Mouse (Mus musculus): ENCODE measurements around the gene Mrps2. TPM values are rescaled to one million over a fixed set of nuclear protein-coding genes. Genes with fewer than 3 reads are reported as not detected.

Gene Mrps2
- polyA plus RNA-seq (2015; fragmentation: Nextera tagmentation; extraction: Ambion mirVana), result 70.8 and 74.2 TPM in 2 replicates

DNA sequence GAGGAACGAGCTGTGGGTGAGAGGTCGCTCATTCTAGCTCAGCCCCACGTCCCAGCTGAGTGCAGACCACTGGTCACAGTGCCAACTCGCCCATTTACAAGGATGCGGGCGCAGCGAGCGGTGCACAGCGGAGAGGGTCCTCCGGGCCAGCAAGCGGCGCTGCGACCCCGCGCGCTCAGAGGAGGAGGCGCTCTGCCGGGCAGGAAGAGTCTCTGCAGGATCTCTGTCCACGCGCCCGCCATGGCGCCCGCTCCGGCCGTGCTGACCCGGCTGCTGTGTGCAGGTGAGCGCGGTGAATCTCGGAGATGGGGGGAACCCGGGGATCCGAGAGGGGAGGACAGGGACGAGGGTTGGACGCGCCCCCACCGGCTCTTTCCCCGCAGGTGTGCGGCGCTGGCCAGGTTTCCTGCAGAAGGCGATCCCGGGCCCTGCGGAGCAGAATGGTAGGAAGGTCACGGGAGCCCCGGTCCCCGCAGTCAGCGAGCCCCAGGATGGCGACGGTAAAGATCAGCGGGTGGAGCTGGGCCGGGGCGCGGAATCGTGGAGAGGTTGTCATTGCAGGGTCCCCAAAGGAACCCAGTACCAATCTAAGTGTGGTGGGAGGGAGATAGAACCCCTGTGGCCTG is at the start of gene Mrps2:
Gene Mrps2 (plus strand): TSS at position 207 of the 626 bp plus-strand sequence.
- Histone ChIP-seq H3K36me3 (ENCODE audit: insufficient read depth, low read length) (peaks cover 38% of the 10 kb centered on the region), H3K4me1 (ENCODE audit: insufficient read depth, low read length) (peaks cover 12% of the 10 kb centered on the region), H3K27ac (ENCODE audit: low read length) (peak within 1 kb of the TSS; percentile 17; the same call in 1 of the 2 replicates), H3K4me2 (replicated peaks; ENCODE audit: low read depth, low read length) (peak within 1 kb of the TSS; percentile 90), H3K4me3 (ENCODE audit: low read length) (peak within 1 kb of the TSS; percentile 94), H3K9ac (replicated peaks; ENCODE audit: low read length) (peak within 1 kb of the TSS; percentile 95), H3K27me3 (ENCODE audit: insufficient read depth, low read length) (no peaks in the 10 kb centered on the region), H3K9me3 (ENCODE audit: low read length) (peaks cover 4% of the 10 kb centered on the region)
- under 1% methylated on average over 52 of the region's 52 CpGs for WGBS
- ATAC-seq (ENCODE audit: low FRiP score, low TSS enrichment), result peak; percentile 94

DNA sequence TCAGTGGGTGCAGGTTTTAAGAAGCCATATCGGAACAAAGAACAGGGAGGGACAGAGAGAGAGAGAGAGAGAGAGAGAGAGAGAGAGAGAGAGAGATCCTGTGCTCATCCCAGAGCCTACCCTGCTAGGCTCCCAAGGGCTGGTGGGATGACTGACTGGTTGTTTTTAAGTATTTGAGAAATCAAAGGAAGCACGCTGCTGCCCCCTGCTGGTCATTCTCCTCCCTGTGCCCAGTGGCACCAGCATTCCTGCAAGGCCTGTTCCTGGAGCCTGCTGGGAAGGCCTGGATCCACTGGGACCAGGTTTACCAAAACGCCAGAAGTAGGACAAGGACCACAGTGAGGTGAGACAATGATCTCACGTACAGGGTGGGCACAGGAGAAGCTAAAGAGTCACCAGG is 48.0 kb upstream of the Mrps2 start:
- no peak overlapping the region for H3K27ac ChIP-seq (ENCODE audit: low read length)
- H3K4me3 ChIP-seq (ENCODE audit: low read length), result no peak overlapping the region
- H3K27me3 ChIP-seq (ENCODE audit: insufficient read depth, low read length), result no peaks in the 10 kb centered on the region
- no peaks in the 10 kb centered on the region for H3K9me3 ChIP-seq (ENCODE audit: low read length)
- no peak overlapping the region for H3K4me2 ChIP-seq (replicated peaks; ENCODE audit: low read depth, low read length)
- no peak for ATAC-seq (ENCODE audit: low FRiP score, low TSS enrichment)
- WGBS, result 20% methylated on average over 4 of the region's 4 CpGs
- H3K4me1 ChIP-seq (ENCODE audit: insufficient read depth, low read length), result 0 out of 2 replicates have a peak, but pooled peaks cover 4% of the 10 kb centered on the region
- no peaks in the 10 kb centered on the region for H3K36me3 ChIP-seq (ENCODE audit: insufficient read depth, low read length)
- H3K9ac ChIP-seq (replicated peaks; ENCODE audit: low read length), result no peak overlapping the region

DNA sequence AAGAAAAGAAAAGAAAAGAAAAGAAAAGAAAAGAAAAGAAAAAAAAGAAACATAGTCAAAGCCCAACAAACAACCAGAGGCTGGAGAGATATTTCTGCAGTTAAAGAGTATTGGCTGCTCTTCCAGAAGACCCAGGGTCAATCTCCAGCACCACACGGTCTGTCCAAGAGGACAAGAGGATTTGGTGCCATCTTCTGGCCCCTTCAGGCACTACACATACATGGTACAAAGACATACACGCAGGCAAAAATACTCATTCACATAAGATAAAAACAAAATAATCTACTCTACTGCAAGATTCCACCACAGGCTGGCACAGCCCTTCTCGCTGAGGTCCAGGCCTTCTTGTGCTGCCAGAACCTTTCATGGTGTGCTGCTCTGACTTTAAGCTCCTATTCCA is 44.7 kb upstream of the Mrps2 start:
- Histone ChIP-seq H3K4me1 (ENCODE audit: insufficient read depth, low read length) (no peaks in the 10 kb centered on the region), H3K4me3 (ENCODE audit: low read length) (no peak overlapping the region), H3K9me3 (ENCODE audit: low read length) (no peaks in the 10 kb centered on the region), H3K36me3 (ENCODE audit: insufficient read depth, low read length) (no peaks in the 10 kb centered on the region), H3K9ac (replicated peaks; ENCODE audit: low read length) (no peak overlapping the region), H3K27ac (ENCODE audit: low read length) (no peak overlapping the region), H3K27me3 (ENCODE audit: insufficient read depth, low read length) (no peaks in the 10 kb centered on the region), H3K4me2 (replicated peaks; ENCODE audit: low read depth, low read length) (no peak overlapping the region)
- ATAC-seq (ENCODE audit: low FRiP score, low TSS enrichment), result no peak
- WGBS, result 37% methylated on average over 3 of the region's 3 CpGs

DNA sequence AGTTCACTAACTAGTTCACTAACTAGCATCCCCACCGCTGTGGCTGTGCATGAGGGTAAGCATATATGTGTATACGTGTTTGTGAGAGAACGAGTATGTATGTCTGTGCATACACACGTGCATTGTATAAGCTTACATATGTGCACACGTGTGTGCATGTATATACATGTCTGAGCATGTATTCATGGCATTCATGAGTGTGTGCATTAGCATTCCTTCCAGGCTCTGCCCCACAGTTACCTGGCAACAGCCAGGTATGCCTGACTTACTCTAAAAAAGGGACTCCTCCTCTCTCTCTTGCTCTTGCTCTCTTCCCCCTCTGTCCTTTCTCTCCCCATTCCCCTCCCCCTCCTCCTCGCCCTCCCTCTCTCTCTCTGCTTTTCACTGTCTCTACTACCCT is 40.6 kb upstream of the Mrps2 start:
- WGBS, result 85% methylated on average over 6 of the region's 6 CpGs
- H3K4me3 ChIP-seq (ENCODE audit: low read length), result no peak overlapping the region
- H3K27ac ChIP-seq (ENCODE audit: low read length), result no peak overlapping the region
- H3K36me3 ChIP-seq (ENCODE audit: insufficient read depth, low read length), result no peaks in the 10 kb centered on the region
- H3K4me2 ChIP-seq (replicated peaks; ENCODE audit: low read depth, low read length), result no peak overlapping the region
- H3K9me3 ChIP-seq (ENCODE audit: low read length), result no peaks in the 10 kb centered on the region
- H3K4me1 ChIP-seq (ENCODE audit: insufficient read depth, low read length), result no peaks in the 10 kb centered on the region
- H3K27me3 ChIP-seq (ENCODE audit: insufficient read depth, low read length), result no peaks in the 10 kb centered on the region
- H3K9ac ChIP-seq (replicated peaks; ENCODE audit: low read length), result no peak overlapping the region
- ATAC-seq (ENCODE audit: low FRiP score, low TSS enrichment), result no peak

DNA sequence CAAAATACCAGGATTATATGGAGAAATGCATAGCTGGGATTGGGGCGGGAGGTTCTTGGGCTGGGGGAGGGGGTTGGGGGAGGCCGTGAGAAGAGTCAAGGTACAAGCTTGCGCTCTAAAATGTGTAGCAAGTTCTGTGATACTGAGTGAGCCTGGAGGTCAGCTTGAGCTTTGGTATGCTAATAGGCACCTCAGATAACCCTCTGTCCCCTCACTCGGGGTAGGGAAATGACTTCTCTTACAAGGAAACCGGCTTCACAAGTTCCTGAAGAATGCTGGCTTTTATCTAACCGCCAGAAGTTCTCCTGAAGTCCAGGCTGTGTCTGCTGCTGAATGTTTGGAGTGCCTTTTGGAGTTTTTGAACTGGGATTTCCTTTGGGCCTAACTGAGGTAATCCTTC is 37.0 kb upstream of the Mrps2 start:
- Histone ChIP-seq H3K9me3 (ENCODE audit: low read length) (no peaks in the 10 kb centered on the region), H3K4me2 (replicated peaks; ENCODE audit: low read depth, low read length) (no peak overlapping the region), H3K27ac (ENCODE audit: low read length) (no peak overlapping the region), H3K36me3 (ENCODE audit: insufficient read depth, low read length) (no peaks in the 10 kb centered on the region), H3K27me3 (ENCODE audit: insufficient read depth, low read length) (no peaks in the 10 kb centered on the region), H3K4me1 (ENCODE audit: insufficient read depth, low read length) (peaks cover 3% of the 10 kb centered on the region; the same call in 1 of the 2 replicates), H3K9ac (replicated peaks; ENCODE audit: low read length) (no peak overlapping the region), H3K4me3 (ENCODE audit: low read length) (no peak overlapping the region)
- WGBS, result 48% methylated on average over 6 of the region's 6 CpGs
- ATAC-seq (ENCODE audit: low FRiP score, low TSS enrichment), result no peak

DNA sequence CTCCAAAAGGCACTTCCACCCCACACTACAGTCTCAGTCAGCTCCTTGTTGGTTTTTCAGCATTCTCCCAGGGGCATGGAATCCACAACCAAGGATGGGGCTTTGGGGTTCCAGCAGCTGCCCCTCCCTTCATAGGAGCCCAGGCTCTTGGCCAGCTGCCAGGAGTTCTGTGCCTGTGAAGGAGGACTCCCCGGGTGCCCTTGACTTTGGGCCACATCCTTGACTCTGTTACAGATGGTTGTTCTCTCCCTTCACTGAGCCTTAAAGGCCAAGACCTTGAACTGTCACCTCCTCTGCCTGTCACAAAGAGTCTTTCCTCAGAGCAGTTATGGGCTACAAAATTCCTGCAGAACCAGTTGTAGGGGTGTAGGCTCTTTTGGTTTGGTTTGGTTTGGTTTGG is 35.1 kb upstream of the Mrps2 start:
- Histone ChIP-seq H3K36me3 (ENCODE audit: insufficient read depth, low read length) (no peaks in the 10 kb centered on the region), H3K9me3 (ENCODE audit: low read length) (no peaks in the 10 kb centered on the region), H3K4me1 (ENCODE audit: insufficient read depth, low read length) (peaks cover 3% of the 10 kb centered on the region; the same call in 1 of the 2 replicates), H3K27ac (ENCODE audit: low read length) (no peak overlapping the region), H3K27me3 (ENCODE audit: insufficient read depth, low read length) (no peaks in the 10 kb centered on the region), H3K4me3 (ENCODE audit: low read length) (no peak overlapping the region), H3K4me2 (replicated peaks; ENCODE audit: low read depth, low read length) (no peak overlapping the region), H3K9ac (replicated peaks; ENCODE audit: low read length) (no peak overlapping the region)
- 5% methylated on average over 1 of the region's 1 CpGs for WGBS
- no peak for ATAC-seq (ENCODE audit: low FRiP score, low TSS enrichment)

DNA sequence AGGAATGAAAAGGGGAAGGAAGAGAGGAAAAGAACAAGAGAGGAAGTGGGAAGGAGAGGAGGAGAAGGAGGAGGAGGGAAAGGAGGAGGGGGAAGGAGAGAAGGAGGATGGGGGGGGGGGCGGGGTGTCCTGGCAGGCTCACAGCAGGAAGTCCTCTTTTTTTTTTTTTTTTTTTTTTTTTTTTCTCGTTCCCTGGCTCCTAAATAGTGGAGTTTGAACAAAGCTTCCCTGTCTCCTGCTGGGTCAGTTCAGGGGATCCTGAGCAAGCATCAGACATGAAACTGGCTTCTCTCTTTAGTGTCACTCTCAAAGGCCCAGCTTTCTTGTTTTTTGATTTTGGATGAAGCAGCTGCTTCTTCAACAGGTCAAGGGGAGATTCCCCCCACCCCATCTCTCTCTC is 34.4 kb upstream of the Mrps2 start:
- no peaks in the 10 kb centered on the region for H3K36me3 ChIP-seq (ENCODE audit: insufficient read depth, low read length)
- H3K27ac ChIP-seq (ENCODE audit: low read length), result no peak overlapping the region
- H3K9me3 ChIP-seq (ENCODE audit: low read length), result no peaks in the 10 kb centered on the region
- WGBS, result 0% methylated on average over 1 of the region's 2 CpGs
- no peak overlapping the region for H3K4me2 ChIP-seq (replicated peaks; ENCODE audit: low read depth, low read length)
- H3K4me3 ChIP-seq (ENCODE audit: low read length), result no peak overlapping the region
- H3K9ac ChIP-seq (replicated peaks; ENCODE audit: low read length), result no peak overlapping the region
- peaks cover 3% of the 10 kb centered on the region; the same call in 1 of the 2 replicates for H3K4me1 ChIP-seq (ENCODE audit: insufficient read depth, low read length)
- ATAC-seq (ENCODE audit: low FRiP score, low TSS enrichment), result no peak
- no peaks in the 10 kb centered on the region for H3K27me3 ChIP-seq (ENCODE audit: insufficient read depth, low read length)

DNA sequence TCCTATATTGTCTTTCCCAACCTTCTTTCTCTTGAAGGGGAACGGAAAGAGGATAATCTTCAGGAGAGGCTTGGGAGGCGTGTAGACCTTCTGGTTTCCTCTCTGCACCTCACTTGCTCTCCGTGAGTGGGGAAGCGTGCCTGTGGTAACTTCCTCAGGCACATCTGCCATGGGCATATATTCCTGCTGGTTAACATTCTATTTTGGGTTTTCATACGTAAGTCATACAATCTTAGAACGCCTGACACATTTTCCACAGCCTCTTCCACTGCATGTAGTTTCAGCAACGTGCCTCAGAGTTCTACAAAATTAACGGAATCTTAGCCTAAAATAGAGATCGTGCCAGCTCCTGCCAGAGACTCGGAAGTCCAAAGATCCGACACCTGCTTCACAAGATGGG is 32.5 kb upstream of the Mrps2 start:
- 91% methylated on average over 11 of the region's 11 CpGs for WGBS
- Histone ChIP-seq H3K36me3 (ENCODE audit: insufficient read depth, low read length) (no peaks in the 10 kb centered on the region), H3K27me3 (ENCODE audit: insufficient read depth, low read length) (no peaks in the 10 kb centered on the region), H3K9ac (replicated peaks; ENCODE audit: low read length) (no peak overlapping the region), H3K4me3 (ENCODE audit: low read length) (no peak overlapping the region), H3K27ac (ENCODE audit: low read length) (no peak overlapping the region), H3K4me2 (replicated peaks; ENCODE audit: low read depth, low read length) (no peak overlapping the region), H3K9me3 (ENCODE audit: low read length) (no peaks in the 10 kb centered on the region), H3K4me1 (ENCODE audit: insufficient read depth, low read length) (peaks cover 3% of the 10 kb centered on the region; the same call in 1 of the 2 replicates)
- no peak for ATAC-seq (ENCODE audit: low FRiP score, low TSS enrichment)

DNA sequence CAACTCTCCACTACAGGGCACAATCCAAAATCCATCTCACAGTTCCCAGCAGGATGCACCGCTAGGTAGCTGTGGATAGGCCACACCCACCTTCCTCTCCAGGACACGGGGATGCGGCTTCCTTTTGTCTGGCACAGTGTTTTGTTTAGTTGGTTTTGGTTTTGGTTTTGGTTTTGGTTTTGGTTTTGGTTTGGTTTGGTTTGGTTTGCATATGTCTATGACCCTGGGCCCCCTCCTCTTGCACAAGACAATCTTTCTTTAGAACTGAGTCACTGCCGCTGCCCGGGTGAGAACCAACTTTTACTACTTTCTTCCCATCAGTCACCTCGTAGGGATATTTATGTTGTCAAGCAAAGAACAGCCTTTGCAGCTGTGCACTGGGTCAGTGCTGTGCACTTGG is 27.0 kb upstream of the Mrps2 start:
- ATAC-seq (ENCODE audit: low FRiP score, low TSS enrichment), result no peak
- Histone ChIP-seq H3K27ac (ENCODE audit: low read length) (no peak overlapping the region), H3K27me3 (ENCODE audit: insufficient read depth, low read length) (no peaks in the 10 kb centered on the region), H3K9me3 (ENCODE audit: low read length) (no peaks in the 10 kb centered on the region), H3K4me3 (ENCODE audit: low read length) (no peak overlapping the region), H3K9ac (replicated peaks; ENCODE audit: low read length) (no peak overlapping the region), H3K36me3 (ENCODE audit: insufficient read depth, low read length) (no peaks in the 10 kb centered on the region), H3K4me1 (ENCODE audit: insufficient read depth, low read length) (no peaks in the 10 kb centered on the region), H3K4me2 (replicated peaks; ENCODE audit: low read depth, low read length) (no peak overlapping the region)
- WGBS, result 58% methylated on average over 6 of the region's 6 CpGs

DNA sequence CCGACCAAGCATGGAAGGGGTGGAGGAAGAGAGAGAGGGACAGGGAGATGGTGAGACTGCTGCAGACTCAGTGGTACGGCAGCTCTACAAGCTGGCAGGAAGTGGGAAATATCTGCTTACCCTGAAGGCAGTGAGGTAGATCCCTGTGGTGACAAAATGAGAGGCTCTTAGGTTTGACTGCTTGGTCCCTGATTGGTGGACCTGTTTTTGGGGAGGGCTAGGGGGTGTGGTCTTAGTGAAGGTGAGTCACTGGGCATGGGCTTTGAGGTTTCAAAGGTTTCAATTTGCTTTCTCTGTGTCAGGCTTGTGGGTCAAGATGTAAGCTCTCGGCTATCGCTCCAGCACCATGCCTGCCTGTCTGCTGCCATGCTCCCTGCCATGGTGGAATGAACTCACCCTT is 22.8 kb upstream of the Mrps2 start:
- Histone ChIP-seq H3K4me3 (ENCODE audit: low read length) (no peak overlapping the region), H3K27ac (ENCODE audit: low read length) (no peak overlapping the region), H3K9me3 (ENCODE audit: low read length) (no peaks in the 10 kb centered on the region), H3K9ac (replicated peaks; ENCODE audit: low read length) (no peak overlapping the region), H3K27me3 (ENCODE audit: insufficient read depth, low read length) (no peaks in the 10 kb centered on the region), H3K36me3 (ENCODE audit: insufficient read depth, low read length) (no peaks in the 10 kb centered on the region), H3K4me2 (replicated peaks; ENCODE audit: low read depth, low read length) (no peak overlapping the region), H3K4me1 (ENCODE audit: insufficient read depth, low read length) (peaks cover 13% of the 10 kb centered on the region)
- ATAC-seq (ENCODE audit: low FRiP score, low TSS enrichment), result no peak
- WGBS, result 83% methylated on average over 4 of the region's 4 CpGs
